Mouse (Mus musculus): ENCODE measurements around the gene Cbr4. TPM values are rescaled to one million over a fixed set of nuclear protein-coding genes. Genes with fewer than 3 reads are reported as not detected.
A peak's percentile ranks its signal among the peaks of the same experiment; 100 is the strongest.

Cbr4 gene
- total RNA-seq (2021) = 10 to 100 TPM; 38.2 to 38.7 TPM
- long read RNA-seq, experiment 1, full-length matches to known transcripts = 18 of 22 reads
- long read RNA-seq, experiment 1, partial matches to known transcripts = 0 of 22 reads
- long read RNA-seq, experiment 1, other reads (novel, unspliced or antisense) = 4 of 22 reads
- long read RNA-seq, experiment 2, full-length matches to known transcripts = 30 of 31 reads
- long read RNA-seq, experiment 2, partial matches to known transcripts = 0 of 31 reads
- long read RNA-seq, experiment 2, other reads (novel, unspliced or antisense) = 1 of 31 reads

DNA sequence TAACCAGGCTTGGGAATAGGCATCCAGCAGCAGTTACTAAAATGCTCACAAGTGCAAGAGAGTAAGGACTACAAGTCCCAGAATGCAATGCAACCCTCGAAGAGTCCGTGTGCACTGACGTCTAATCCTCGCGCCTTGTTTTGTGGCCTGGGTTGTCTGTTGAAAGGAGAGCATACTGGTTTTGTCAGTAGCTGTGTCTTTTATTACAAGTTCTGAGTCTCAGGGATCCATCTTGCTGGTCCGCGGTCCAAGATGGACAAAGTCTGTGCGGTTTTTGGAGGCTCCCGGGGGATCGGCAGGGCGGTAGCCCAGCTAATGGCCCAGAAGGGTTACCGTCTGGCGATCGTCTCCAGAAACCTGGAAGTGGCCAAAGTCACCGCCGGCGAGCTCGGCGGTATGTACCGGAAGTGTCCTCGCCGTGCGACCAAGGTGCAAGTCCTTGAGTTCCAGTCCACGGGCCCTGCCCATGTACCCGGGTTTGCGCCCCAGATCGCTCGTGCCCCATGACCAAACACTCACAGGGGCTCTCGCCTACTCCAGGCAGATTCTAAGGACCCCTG is at the start of gene Cbr4:
TSS of gene Cbr4 (plus strand) at position 138 of the 560 bp plus-strand sequence.
- peak; percentile 92 for DNase-seq (ENCODE audit: low spot score)

GRCm38 (mm10) chr8:61442988-61443387 is 44.5 kb upstream of the Cbr4 start:
- DNase-seq (ENCODE audit: low spot score) = no peak

- no peak for DNase-seq (ENCODE audit: low spot score)
Measured at GRCm38 (mm10) chr8:61444358-61444757, 43.2 kb upstream of the Cbr4 start.

- no peak for DNase-seq (ENCODE audit: low spot score)
Measured at GRCm38 (mm10) chr8:61446329-61446728, 41.2 kb upstream of the Cbr4 start.

GRCm38 (mm10) chr8:61448100-61448499 is 39.4 kb upstream of the Cbr4 start:
- no peak for DNase-seq (ENCODE audit: low spot score)

DNA sequence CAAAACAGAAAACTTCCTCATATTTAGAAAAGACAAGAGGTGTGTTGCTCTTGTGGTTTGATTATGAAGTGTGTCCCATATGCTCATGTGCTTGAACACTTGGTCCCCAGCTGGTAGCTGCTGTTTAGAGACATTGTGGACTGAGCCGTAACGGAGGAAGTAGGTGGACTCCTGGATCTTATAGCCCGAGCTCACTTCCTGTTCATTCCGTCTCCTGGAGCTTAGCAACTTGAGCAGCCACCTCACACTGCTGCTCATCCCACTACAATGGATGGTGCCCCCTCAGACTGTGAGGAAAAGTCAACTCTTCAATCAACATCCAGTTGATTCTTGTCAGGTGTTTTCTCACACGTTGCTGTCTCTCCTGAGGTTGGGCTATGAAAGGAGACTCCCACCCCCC is 38.7 kb upstream of the Cbr4 start:
- DNase-seq (ENCODE audit: low spot score) = no peak

GRCm38 (mm10) chr8:61450916-61451575 is 36.5 kb upstream of the Cbr4 start:
- no peak for DNase-seq (ENCODE audit: low spot score)

GRCm38 (mm10) chr8:61451721-61452337 is 35.7 kb upstream of the Cbr4 start:
- no peak for DNase-seq (ENCODE audit: low spot score)

DNA sequence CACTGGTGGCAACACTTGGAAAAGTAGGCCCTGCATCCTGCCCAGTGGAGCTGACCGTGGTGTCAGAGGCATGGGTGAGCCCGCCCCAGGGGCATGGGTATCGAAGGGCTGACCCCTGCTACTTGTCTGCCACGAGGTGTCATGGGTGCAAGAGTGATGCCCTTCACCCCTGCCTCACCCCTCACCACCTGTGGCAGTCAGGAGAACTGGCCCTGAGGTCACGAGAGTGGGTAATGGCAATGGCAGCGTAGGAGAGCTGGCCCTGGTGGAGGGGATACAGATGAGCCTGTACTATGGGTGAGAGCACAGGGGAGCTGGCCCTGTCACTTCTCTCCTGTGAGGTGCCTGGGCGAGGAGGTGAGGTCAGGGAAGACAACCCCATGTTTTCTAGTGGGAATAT is 27.8 kb upstream of the Cbr4 start:
- no peak for DNase-seq (ENCODE audit: low spot score)

DNA sequence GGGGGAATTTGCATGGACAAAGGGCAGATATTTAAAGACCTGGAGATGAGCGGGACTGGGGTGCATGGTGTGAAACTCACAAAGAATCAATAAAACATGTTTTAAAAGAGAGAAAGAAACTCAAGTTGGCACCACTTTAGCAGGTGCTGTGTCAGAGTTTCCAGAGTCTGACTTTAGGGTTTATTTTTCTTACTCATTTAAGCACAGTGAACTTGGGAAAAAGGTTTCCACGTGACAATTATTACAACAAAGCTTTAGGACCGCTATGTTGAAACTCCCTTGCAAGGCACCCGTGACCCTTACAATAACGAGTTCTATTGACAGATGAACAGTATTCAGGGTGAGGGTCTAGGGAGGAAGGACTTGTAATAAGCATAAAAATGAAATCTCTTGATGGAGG is 25.3 kb upstream of the Cbr4 start:
- no peak for DNase-seq (ENCODE audit: low spot score)

DNA sequence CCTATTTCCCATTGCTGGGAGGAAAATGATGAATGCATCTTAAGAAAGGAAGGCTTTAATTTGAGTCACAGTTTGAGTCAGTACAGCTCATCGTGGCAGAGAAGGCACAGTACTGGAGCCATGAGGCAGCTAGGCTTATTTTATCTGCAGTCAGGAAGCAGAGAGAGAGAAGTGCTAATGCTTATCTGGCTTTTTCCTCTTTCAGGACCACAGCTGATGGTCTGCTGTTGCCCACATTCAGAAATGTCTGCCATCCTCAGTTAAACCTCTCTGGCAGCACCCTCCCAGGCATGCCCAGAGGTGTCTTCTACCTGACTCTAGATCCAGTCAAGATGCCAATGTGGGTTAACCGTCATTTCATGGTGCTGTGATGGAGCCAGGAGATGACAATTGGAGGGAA is 23.1 kb upstream of the Cbr4 start:
- no peak for DNase-seq (ENCODE audit: low spot score)

DNA sequence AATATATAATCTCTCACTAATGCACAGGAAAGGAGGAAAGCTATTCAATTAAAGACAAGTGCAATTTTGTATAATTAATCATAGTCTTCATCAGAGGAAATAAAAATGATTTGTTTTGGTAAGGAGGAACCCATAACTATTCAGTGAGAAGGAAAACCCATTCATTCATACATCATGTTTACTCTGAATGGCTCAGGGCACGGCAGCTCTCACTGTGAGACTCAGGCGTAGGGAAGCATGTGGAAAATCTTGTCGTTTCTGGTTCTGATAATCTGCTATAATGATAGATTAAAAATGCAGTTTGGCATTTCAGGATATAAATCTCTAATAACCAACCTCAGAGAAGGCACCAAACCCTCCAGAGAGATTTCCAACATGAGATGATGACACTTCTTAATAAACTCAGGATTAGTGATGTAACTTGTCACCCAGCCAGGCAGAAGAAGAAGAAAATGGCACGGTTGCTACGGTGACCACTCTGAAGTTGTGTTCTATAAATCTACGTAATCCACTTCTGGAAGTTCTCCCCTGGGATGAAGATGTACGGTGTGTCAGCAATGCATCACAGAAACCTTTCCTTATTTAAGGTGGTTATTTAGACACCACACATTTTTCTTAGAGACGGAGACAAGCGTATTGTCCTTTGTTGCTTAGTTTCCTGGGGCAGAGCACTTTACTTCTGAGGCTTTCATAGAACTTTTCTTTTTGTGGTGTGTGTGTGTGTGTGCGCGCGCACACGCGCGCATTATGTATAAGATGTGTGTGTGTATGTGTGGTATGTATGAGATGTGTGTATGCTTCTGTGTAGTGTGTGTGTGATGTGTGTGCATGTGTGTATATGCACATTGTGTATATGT is 20.6 kb upstream of the Cbr4 start:
- no peak for DNase-seq (ENCODE audit: low spot score)

- no peak for DNase-seq (ENCODE audit: low spot score)
Measured at GRCm38 (mm10) chr8:61467553-61467815, 20.1 kb upstream of the Cbr4 start.

GRCm38 (mm10) chr8:61470213-61470612 is 17.3 kb upstream of the Cbr4 start:
- no peak for DNase-seq (ENCODE audit: low spot score)

DNA sequence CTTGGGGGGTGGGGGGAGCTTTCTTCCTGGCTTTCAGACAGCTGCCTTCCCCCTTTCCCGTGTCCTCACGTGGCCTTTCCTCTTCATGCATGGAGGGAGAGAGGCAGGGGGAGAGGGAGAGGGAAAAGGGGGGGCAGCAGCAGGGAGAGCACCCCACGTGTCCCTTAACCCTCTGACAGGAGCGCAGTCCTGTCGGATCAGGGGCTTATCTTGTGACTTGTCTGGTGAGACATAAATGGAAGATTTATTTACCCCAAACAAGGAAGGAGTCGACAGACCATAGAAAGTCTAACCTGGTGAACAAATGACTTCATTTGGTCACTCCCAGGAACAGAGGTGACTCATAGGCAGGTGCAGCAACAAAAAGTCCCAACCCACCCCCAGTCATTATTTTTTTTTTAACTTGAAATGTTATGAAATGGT is 12.3 kb upstream of the Cbr4 start:
- no peak for DNase-seq (ENCODE audit: low spot score)

- no peak for DNase-seq (ENCODE audit: low spot score)
Measured at GRCm38 (mm10) chr8:61476160-61476559, 11.4 kb upstream of the Cbr4 start.

GRCm38 (mm10) chr8:61478150-61478549 is 9.4 kb upstream of the Cbr4 start:
- DNase-seq (ENCODE audit: low spot score) = no peak

DNA sequence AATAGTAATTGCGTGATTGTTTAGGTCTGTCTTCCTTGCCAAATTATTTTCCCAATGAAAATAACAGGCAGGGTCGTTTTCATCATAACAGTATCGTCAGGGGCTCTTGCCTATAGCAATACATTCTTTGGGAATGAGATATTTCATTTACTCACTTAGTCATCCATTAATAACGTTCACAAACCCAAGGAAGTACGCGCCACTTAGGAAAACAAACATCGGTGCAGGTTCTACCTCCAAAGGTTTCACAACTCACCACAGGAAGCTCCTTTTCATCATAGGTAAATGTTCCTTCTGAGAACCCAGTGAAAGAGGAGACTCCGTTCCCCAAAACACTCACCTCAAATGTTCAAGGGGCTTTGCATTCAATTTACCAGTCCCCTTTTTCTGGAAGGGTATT is 8.7 kb upstream of the Cbr4 start:
- DNase-seq (ENCODE audit: low spot score) = no peak

GRCm38 (mm10) chr8:61479506-61480214 is 7.9 kb upstream of the Cbr4 start:
- peak; percentile 56 for DNase-seq (ENCODE audit: low spot score)

- DNase-seq (ENCODE audit: low spot score) = peak; percentile 39
Measured at GRCm38 (mm10) chr8:61480260-61480967, 7.1 kb upstream of the Cbr4 start.

Measured in gastrocnemius, adult 18-20 months (tissue).